Mouse (Mus musculus): ENCODE measurements around the gene Phf21b. TPM values are rescaled to one million over a fixed set of nuclear protein-coding genes. Genes with fewer than 3 reads are reported as not detected.
"Not testable (repeated sequence)": the region's sequence is repeated elsewhere in the genome, so short reads cannot be mapped to it uniquely, and the experiment has no call there.

Phf21b gene
- 4.0 and 4.4 TPM in 2 replicates for polyA plus RNA-seq (2015; fragmentation: Nextera tagmentation; extraction: Ambion mirVana)

GRCm38 (mm10) chr15:84856006-84856995 lies at the start of gene Phf21b:
Gene Phf21b (minus strand): TSS chr15:84856049.
- peak; percentile 72 for ATAC-seq (ENCODE audit: low FRiP score, low read depth)
- peak within 1 kb of the TSS; percentile 70 for H3K4me3 ChIP-seq
- H3K9me3 ChIP-seq: no peaks in the 10 kb centered on the region
- under 1% methylated on average over 76 of the region's 76 CpGs for WGBS
- H3K4me2 ChIP-seq: peak within 1 kb of the TSS; percentile 99
- H3K9ac ChIP-seq: peak within 1 kb of the TSS; percentile 74
- no peaks in the 10 kb centered on the region for H3K36me3 ChIP-seq
- peak within 1 kb of the TSS; percentile 95 for H3K27ac ChIP-seq (replicated peaks)
- peaks cover 38% of the 10 kb centered on the region for H3K4me1 ChIP-seq (replicated peaks)
- no peaks in the 10 kb centered on the region for H3K27me3 ChIP-seq

- Histone ChIP-seq H3K36me3 (no peaks in the 10 kb centered on the region), H3K9ac (no peak overlapping the region), H3K4me3 (no peak overlapping the region), H3K9me3 (no peaks in the 10 kb centered on the region), H3K27ac (replicated peaks) (no peak overlapping the region), H3K4me1 (replicated peaks) (peaks cover under 1% of the 10 kb centered on the region), H3K27me3 (no peaks in the 10 kb centered on the region), H3K4me2 (no peak overlapping the region)
- no peak for ATAC-seq (ENCODE audit: low FRiP score, low read depth)
- 56% methylated on average over 7 of the region's 7 CpGs for WGBS
Measured at GRCm38 (mm10) chr15:84903843-84904385, 48.1 kb upstream of the Phf21b start.

DNA sequence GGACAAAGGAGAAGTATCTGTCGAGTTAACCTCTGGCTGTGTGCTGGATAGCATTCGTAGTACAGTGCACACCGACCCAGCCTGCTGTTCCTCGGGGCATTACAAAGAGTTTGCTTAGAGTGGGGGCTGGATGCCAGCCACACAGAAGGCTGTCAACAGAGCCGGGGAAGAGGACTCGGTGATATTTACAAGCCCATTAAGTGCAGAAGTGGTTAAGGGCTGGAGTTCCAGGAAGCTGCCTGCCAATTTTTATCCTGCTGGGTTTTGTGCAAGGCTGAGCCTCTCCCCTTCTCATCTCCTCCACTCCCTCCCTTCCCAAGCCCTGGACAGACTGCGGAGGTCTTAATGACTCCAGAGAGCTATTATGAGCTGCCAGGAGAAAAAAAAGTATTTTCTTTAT lies 42.2 kb upstream of the Phf21b start:
- H3K27me3 ChIP-seq: no peaks in the 10 kb centered on the region
- 21% methylated on average over 7 of the region's 7 CpGs for WGBS
- no peaks in the 10 kb centered on the region for H3K9me3 ChIP-seq
- H3K4me3 ChIP-seq: no peak overlapping the region
- peak overlapping the region; percentile 29; the same call in 1 of the 2 replicates for H3K27ac ChIP-seq (replicated peaks)
- H3K4me2 ChIP-seq: peak overlapping the region; percentile 24
- peak; percentile 81; the same call in 1 of the 2 replicates for ATAC-seq (ENCODE audit: low FRiP score, low read depth)
- H3K9ac ChIP-seq: no peak overlapping the region
- no peaks in the 10 kb centered on the region for H3K36me3 ChIP-seq
- peaks cover 15% of the 10 kb centered on the region for H3K4me1 ChIP-seq (replicated peaks)

DNA sequence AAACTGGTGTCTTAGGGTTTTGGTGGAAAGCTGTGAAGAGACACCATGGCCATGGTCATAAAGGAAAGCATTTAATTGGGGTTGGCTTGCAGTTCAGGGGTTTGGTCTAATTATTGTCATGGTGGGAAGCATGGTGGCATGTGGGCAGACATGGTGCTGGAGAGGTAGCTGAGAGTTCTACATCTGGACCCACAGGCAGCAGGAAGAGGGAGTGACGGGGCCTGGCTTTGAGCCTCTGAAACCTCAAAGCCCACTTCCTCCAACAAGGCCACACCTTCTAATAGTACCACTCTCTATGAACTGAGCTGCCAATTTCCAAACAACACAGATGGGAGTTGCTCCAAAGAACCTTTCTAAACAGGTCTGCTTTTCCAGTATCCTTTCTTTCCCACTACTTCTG lies 40.8 kb upstream of the Phf21b start:
- H3K36me3 ChIP-seq: no peaks in the 10 kb centered on the region
- H3K4me2 ChIP-seq: no peak overlapping the region
- no peaks in the 10 kb centered on the region for H3K9me3 ChIP-seq
- H3K9ac ChIP-seq: no peak overlapping the region
- H3K4me1 ChIP-seq (replicated peaks): peaks cover 15% of the 10 kb centered on the region
- 96% methylated on average over 1 of the region's 1 CpGs for WGBS
- H3K4me3 ChIP-seq: no peak overlapping the region
- no peaks in the 10 kb centered on the region for H3K27me3 ChIP-seq
- no peak overlapping the region for H3K27ac ChIP-seq (replicated peaks)
- no peak for ATAC-seq (ENCODE audit: low FRiP score, low read depth)

- not testable (repeated sequence) for ATAC-seq (ENCODE audit: low FRiP score, low read depth); H3K27me3 ChIP-seq
- 69% methylated on average over 10 of the region's 10 CpGs for WGBS
Measured at GRCm38 (mm10) chr15:84896216-84896615, 40.4 kb upstream of the Phf21b start.

DNA sequence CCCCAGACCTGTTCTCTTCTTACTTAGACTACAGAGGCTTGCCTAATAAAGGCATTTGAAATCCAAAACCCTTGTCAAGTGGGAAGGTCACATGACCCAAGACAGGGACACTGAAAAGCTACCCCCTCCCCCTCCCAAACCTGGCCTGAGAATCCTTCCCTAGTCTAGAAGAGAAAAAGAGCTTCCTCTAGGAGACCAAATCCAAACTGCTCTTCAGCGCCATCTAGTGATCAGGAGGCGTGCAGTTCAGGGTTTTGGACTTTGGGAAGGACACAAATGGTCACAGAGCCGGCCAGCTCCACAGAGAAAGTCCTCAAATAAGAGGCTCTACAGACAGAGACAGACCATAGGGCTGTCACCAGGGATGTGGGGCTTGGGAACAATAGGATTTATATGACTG lies 35.8 kb upstream of the Phf21b start:
- H3K4me2 ChIP-seq: no peak overlapping the region
- no peak overlapping the region for H3K9ac ChIP-seq
- peaks cover 14% of the 10 kb centered on the region for H3K4me1 ChIP-seq (replicated peaks)
- H3K36me3 ChIP-seq: no peaks in the 10 kb centered on the region
- no peak overlapping the region for H3K4me3 ChIP-seq
- H3K27me3 ChIP-seq: no peaks in the 10 kb centered on the region
- no peaks in the 10 kb centered on the region for H3K9me3 ChIP-seq
- peak; percentile 54; the same call in 1 of the 2 replicates for ATAC-seq (ENCODE audit: low FRiP score, low read depth)
- H3K27ac ChIP-seq (replicated peaks): no peak overlapping the region
- WGBS: 4% methylated on average over 3 of the region's 3 CpGs

More at GRCm38 (mm10) chr15:84896216-84896615, 40.4 kb upstream of the Phf21b start:
- not testable (repeated sequence) for H3K27ac ChIP-seq (replicated peaks); H3K9me3 ChIP-seq; H3K4me2 ChIP-seq; H3K36me3 ChIP-seq; H3K4me3 ChIP-seq; H3K9ac ChIP-seq
- H3K4me1 ChIP-seq (replicated peaks): peaks cover 18% of the 10 kb centered on the region

DNA sequence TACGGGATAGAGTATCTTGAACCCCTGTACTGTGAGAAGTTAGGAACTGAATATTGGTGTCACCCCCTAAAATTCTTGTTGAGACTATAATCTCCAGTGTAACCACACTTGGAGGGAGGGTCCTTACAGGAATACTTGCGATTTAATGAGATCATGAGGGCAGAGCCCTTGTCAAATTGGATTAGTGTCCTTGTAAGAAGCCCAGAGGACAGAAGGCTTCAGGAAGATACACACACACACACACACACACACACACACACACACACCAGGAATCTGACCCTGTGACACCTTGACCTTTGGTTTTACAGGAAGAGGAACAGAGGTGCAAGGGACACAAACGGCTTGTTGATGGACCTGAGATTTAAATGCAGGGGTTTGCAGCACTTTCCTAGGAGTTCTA lies 35.4 kb upstream of the Phf21b start:
- ATAC-seq (ENCODE audit: low FRiP score, low read depth): no peak
- H3K4me2 ChIP-seq: no peak overlapping the region
- 60% methylated on average over 3 of the region's 3 CpGs for WGBS

DNA sequence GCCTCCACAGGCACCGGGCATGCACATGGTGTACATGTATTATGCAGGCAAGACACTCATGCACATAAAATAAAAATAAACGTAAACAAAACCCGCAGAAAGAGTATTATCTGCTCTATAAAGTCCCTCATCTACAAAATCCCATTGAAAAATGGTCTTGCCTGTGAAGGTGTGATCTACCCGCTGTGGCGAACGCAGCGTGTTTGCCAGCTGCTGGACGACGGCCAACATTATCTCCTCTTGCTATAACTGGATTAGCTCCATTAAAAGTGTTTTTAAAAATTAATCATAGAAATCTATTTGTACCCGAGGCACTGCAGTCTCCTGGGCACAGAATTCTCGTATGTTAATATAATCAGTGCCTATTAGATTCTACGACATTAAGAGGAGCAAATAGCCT lies 32.2 kb upstream of the Phf21b start:
- Histone ChIP-seq H3K9me3 (no peaks in the 10 kb centered on the region), H3K27me3 (no peaks in the 10 kb centered on the region), H3K36me3 (no peaks in the 10 kb centered on the region), H3K27ac (replicated peaks) (no peak overlapping the region), H3K4me2 (no peak overlapping the region), H3K4me1 (replicated peaks) (peaks cover 14% of the 10 kb centered on the region), H3K9ac (no peak overlapping the region), H3K4me3 (no peak overlapping the region)
- ATAC-seq (ENCODE audit: low FRiP score, low read depth): no peak
- WGBS: 53% methylated on average over 12 of the region's 12 CpGs

More for the DNA sequence above, 35.4 kb upstream of the Phf21b start:
- H3K9me3 ChIP-seq: no peaks in the 10 kb centered on the region
- no peaks in the 10 kb centered on the region for H3K36me3 ChIP-seq
- no peaks in the 10 kb centered on the region for H3K27me3 ChIP-seq
- H3K27ac ChIP-seq (replicated peaks): no peak overlapping the region
- H3K4me3 ChIP-seq: no peak overlapping the region
- peaks cover 14% of the 10 kb centered on the region for H3K4me1 ChIP-seq (replicated peaks)
- H3K9ac ChIP-seq: no peak overlapping the region

- H3K27ac ChIP-seq (replicated peaks): no peak overlapping the region
- no peak overlapping the region for H3K4me2 ChIP-seq
- no peaks in the 10 kb centered on the region for H3K4me1 ChIP-seq (replicated peaks)
- no peak overlapping the region for H3K9ac ChIP-seq
- H3K27me3 ChIP-seq: no peaks in the 10 kb centered on the region
- ATAC-seq (ENCODE audit: low FRiP score, low read depth): no peak
- no peak overlapping the region for H3K4me3 ChIP-seq
- no peaks in the 10 kb centered on the region for H3K36me3 ChIP-seq
- WGBS: 87% methylated on average over 12 of the region's 12 CpGs
- no peaks in the 10 kb centered on the region for H3K9me3 ChIP-seq
Measured at GRCm38 (mm10) chr15:84877029-84877815, 21.4 kb upstream of the Phf21b start.

- H3K9ac ChIP-seq: no peak overlapping the region
- no peak for ATAC-seq (ENCODE audit: low FRiP score, low read depth)
- H3K9me3 ChIP-seq: no peaks in the 10 kb centered on the region
- H3K4me3 ChIP-seq: no peak overlapping the region
- no peak overlapping the region for H3K4me2 ChIP-seq
- H3K36me3 ChIP-seq: no peaks in the 10 kb centered on the region
- H3K27ac ChIP-seq (replicated peaks): no peak overlapping the region
- H3K27me3 ChIP-seq: no peaks in the 10 kb centered on the region
- 80% methylated on average over 4 of the region's 4 CpGs for WGBS
- no peaks in the 10 kb centered on the region for H3K4me1 ChIP-seq (replicated peaks)
Measured at GRCm38 (mm10) chr15:84873867-84874266, 18.0 kb upstream of the Phf21b start.

GRCm38 (mm10) chr15:84873079-84873478 lies 17.2 kb upstream of the Phf21b start:
- no peak overlapping the region for H3K9ac ChIP-seq
- WGBS: 90% methylated on average over 11 of the region's 11 CpGs
- H3K27me3 ChIP-seq: no peaks in the 10 kb centered on the region
- no peaks in the 10 kb centered on the region for H3K4me1 ChIP-seq (replicated peaks)
- H3K4me3 ChIP-seq: no peak overlapping the region
- no peaks in the 10 kb centered on the region for H3K36me3 ChIP-seq
- no peak overlapping the region for H3K4me2 ChIP-seq
- no peaks in the 10 kb centered on the region for H3K9me3 ChIP-seq
- no peak for ATAC-seq (ENCODE audit: low FRiP score, low read depth)
- no peak overlapping the region for H3K27ac ChIP-seq (replicated peaks)

DNA sequence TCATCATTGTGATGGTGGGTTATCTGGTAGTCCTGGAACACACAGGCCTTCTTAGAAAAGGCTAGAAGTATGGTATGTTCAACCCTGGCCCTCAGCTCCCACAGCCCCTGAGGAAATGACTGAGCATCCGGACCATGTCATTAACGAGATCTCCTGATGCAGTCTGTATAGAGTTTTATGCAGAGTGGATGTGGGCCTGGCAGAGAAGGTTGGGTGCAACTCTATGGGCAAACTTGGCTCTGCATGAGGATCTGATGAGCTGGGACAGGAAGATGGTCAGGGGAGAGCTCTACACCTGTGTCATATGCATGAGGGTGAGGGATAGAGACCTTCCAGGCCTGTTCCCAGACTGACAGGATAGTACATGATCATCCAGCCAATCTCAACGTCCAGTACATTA lies 16.0 kb upstream of the Phf21b start:
- H3K4me3 ChIP-seq: no peak overlapping the region
- H3K27ac ChIP-seq (replicated peaks): no peak overlapping the region
- no peak overlapping the region for H3K9ac ChIP-seq
- no peaks in the 10 kb centered on the region for H3K27me3 ChIP-seq
- no peak for ATAC-seq (ENCODE audit: low FRiP score, low read depth)
- WGBS: 86% methylated on average over 3 of the region's 3 CpGs
- H3K4me1 ChIP-seq (replicated peaks): no peaks in the 10 kb centered on the region
- H3K9me3 ChIP-seq: no peaks in the 10 kb centered on the region
- H3K4me2 ChIP-seq: no peak overlapping the region
- H3K36me3 ChIP-seq: no peaks in the 10 kb centered on the region

Measured in hindbrain, embryonic 15.5 days (tissue).